Mouse (Mus musculus) frontal cortex, postnatal 36 days (tissue): ENCODE results near the gene Tgfbr3l.
"Not testable (repeated sequence)": the region's sequence is repeated elsewhere in the genome, so short reads cannot be mapped to it uniquely, and the experiment has no call there.

Source experiments
- DNase-seq, 2 experiments: peaks; one replicate each; pipeline ENCODE4 v3.0.0; 2022; ENCODE audit warnings: low spot score in 2 of 2

Gene Tgfbr3l

GRCm38 (mm10) chr8:4237814-4238433, 10.1 kb upstream of the Tgfbr3l start:
- no peak for DNase-seq

- DNase-seq, result peak; percentile 100
These were observed 9.4 kb upstream of the Tgfbr3l start, which contains the start of the genes Map2k7 and Gm49320 for GRCm38 (mm10) chr8:4238434-4239192. TSS of gene Map2k7 (plus strand) at chr8:4238740. TSS of gene Gm49320 (plus strand) at chr8:4238865.

GRCm38 (mm10) chr8:4239193-4239890, 8.7 kb upstream of the Tgfbr3l start:
- no peak for DNase-seq

- DNase-seq, result no peak
These were observed 3.0 kb upstream of the Tgfbr3l start for GRCm38 (mm10) chr8:4245061-4245460.

- DNase-seq, result no peak
These were observed 2.3 kb upstream of the Tgfbr3l start for GRCm38 (mm10) chr8:4245737-4246136.

GRCm38 (mm10) chr8:4247241-4247640, 773 bp upstream of the Tgfbr3l start:
- no peak for DNase-seq

- DNase-seq, result no peak
These were observed 1.2 kb downstream of the Tgfbr3l start for GRCm38 (mm10) chr8:4249213-4249612.

- DNase-seq, result peak; percentile 83 to 86
These were observed 2.4 kb downstream of the Tgfbr3l start for GRCm38 (mm10) chr8:4250306-4250970.

- no peak for DNase-seq
These were observed 4.2 kb downstream of the Tgfbr3l start for GRCm38 (mm10) chr8:4252116-4252760.

- peak; percentile 95 to 96 for DNase-seq
These were observed 5.2 kb downstream of the Tgfbr3l start, which contains the start of gene Snapc2 for GRCm38 (mm10) chr8:4252934-4253841. TSS of gene Snapc2 (plus strand) at chr8:4253080.

GRCm38 (mm10) chr8:4254001-4254400, 6.0 kb downstream of the Tgfbr3l start:
- DNase-seq, result peak in 1 of 2 experiments; percentile 76

- not testable (repeated sequence) for DNase-seq
These were observed 7.5 kb downstream of the Tgfbr3l start for GRCm38 (mm10) chr8:4255471-4255870.

GRCm38 (mm10) chr8:4256911-4257310, 8.9 kb downstream of the Tgfbr3l start:
- DNase-seq, result peak; percentile 85 to 91

GRCm38 (mm10) chr8:4257350-4257749, 9.3 kb downstream of the Tgfbr3l start:
- DNase-seq, result no peak

GRCm38 (mm10) chr8:4258233-4258632, 10.2 kb downstream of the Tgfbr3l start:
- DNase-seq, result peak; percentile 84 to 86

GRCm38 (mm10) chr8:4258678-4259077, 10.7 kb downstream of the Tgfbr3l start:
- DNase-seq, result peak in 1 of 2 experiments; percentile 60

GRCm38 (mm10) chr8:4259125-4259804, 11.3 kb downstream of the Tgfbr3l start, which contains the start of gene Ctxn1:
TSS of gene Ctxn1 (minus strand) at chr8:4259274.
- peak; percentile 93 for DNase-seq

- no peak for DNase-seq
These were observed 11.8 kb downstream of the Tgfbr3l start for GRCm38 (mm10) chr8:4259805-4260170.

GRCm38 (mm10) chr8:4263105-4263791, 15.2 kb downstream of the Tgfbr3l start:
- DNase-seq, result peak in 1 of 2 experiments; percentile 50
